Mouse (Mus musculus) layer of hippocampus, adult 11-12 months (tissue): ENCODE results near the gene Tshz2.
"Not testable (repeated sequence)": the region's sequence is repeated elsewhere in the genome, so short reads cannot be mapped to it uniquely, and the experiment has no call there.

Source experiments
- DNase-seq: peaks from one replicate; pipeline ENCODE4 v3.0.0; 2022; ENCODE audit warnings: low spot score

Gene Tshz2

DNA sequence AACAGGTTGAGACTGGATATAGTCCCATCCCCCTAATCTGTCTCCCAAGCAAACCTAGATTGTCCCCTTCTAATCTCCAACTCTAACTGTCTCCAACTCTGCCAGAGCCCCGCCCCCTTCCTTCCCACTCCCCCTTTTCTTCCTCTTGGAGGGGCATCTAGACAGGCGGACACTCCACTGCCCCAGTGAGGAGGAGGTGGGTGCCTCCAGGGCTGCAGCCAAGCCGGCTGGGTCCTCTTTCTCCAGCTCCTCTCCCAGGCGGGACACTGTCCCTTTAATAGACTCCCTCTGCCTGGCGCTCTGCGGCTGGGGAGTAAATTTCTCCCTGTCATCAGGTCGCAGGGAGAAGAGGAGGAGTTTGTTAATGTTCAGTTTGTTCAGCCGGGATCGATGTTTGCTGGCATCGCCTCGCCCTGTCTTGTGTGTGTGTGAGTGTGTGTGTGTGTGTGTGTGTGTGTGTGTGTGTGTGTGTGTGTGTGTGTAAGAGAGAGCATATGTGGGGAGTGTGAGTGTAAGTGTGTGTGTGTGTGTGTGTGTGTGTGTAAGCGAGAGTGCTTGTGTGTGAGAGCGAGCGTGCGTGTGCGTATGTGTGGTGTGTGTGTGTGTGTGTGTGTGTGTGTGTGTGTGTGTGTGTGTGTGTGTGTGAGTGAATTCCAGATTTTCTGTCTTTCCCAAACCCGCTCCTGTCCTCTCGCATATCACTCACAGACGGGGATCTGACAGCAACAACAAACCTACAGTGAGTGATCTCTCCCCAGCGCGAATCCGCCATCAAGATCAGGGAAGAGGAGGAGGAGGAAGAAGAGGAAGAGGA is at the start of gene Tshz2:
Gene Tshz2, plus strand, starts transcription at position 676 of the 814 bp plus-strand sequence.
- DNase-seq = no peak

DNA sequence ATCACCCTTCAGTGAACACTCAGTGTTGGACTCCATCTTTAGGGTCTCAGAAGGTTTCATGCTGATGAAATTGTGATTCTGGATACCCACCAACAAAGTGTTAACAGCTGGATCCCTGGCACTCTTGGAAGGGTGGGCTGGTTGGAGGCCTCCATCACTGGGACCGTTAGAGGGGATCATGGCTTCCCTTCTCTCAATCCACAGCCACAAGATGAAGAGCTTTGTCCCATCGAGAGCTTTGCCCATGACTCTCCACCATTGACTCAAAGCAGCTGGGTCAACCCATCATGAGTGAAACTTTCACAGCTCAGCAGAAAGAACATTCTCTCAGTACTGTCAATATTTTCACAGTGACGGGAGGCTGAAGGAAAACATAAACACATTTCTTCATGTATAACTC is 49.3 kb upstream of the Tshz2 start:
- no peak for DNase-seq

DNA sequence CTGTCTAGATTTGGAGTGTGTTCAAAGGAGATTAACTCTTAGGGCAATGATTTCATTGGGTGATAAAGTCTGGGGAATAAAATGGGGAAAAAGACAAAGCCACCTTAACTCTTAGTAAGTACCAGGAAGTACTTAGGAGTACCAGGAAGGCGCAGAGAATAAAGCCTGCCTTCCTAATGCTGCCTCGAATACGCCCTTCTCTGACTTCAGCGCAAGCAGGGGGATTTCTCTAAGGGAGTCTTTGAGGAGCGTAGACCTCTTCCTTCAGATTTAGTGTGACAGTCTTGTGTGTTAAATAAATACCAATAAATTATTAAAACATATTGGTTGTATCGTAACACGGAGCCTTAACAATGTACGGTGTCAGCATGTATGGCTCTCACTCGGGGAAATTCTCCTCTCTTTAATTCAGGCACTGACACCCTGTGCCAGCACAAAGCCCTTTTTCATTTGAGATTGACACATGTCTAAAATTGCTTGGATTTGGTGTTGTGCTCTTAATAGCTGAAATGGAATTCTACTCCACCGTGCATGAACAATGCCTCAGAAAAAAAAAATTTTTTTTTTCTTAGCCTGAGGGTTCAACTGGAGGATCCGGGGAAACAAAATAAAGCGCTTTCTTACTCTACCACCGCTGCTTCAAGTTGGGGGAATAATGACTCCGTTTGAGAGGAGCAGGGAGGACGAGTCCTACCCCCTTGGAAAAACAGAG is 47.9 kb upstream of the Tshz2 start:
- no peak for DNase-seq

DNA sequence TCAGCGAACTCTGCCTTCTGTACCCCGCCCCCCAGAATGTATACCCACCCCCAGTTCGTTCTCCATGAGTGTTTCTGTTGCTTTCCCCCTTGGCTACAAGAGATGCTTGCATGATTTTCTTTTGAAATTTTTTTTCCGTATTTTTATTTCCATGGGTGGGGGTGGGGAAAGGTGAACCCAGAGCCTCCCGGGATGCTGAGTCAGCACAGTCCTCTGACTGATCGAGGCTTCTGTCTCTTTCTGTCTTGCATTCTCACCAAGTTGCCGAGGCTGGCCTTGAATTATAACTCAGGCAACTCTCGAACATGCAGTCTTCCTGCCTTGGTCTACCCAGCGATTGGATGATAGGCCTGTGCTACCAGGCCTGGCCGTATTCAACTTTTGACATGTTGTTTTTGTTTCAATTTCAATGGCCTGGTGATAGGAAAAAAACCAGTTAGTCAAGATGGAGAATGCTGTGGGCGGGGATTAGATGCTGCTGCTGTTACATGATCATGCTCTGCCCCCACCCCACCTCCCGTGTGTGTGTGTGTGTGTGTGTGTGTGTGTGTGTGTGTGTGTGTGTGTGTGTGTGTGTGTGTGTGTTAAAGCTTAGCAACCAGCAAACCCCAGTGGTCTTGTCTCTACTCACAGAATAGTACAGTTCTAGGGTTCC is 47.1 kb upstream of the Tshz2 start:
- no peak for DNase-seq

DNA sequence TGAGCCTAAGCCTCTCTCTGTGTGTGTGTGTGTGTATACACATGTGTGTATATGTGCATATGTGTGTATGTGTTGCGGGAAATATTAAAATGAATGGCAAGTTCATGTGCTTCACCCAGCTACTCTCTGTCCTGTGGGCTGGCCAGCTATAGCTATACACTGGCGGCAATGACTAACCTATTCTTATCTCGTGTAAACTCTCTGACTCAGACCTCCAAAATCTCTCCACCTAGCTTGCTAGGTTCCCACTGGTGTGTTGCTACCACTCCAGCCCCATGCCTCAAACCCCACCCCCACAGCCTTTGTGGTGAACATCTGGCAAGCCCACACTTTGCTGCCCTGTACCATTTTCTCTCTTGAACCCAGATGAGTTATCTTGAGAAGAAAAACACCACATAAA is 46.1 kb upstream of the Tshz2 start:
- DNase-seq = no peak

DNA sequence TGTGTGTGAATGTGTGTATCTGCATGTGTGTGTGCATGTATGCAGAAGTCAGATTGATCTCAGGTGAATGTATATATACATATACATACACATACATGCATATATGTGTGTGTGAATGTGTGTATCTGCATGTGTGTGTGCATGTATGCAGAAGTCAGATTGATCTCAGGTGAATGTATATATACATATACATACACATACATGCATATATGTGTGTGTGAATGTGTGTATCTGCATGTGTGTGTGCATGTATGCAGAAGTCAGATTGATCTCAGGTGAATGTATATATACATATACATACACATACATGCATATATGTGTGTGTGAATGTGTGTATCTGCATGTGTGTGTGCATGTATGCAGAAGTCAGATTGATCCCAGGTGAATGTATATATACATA is 45.2 kb upstream of the Tshz2 start, which contains the start of gene Gm11011:
Gene Gm11011, minus strand, starts transcription at position 101 of the 400 bp plus-strand sequence.
- DNase-seq = not testable (repeated sequence)

DNA sequence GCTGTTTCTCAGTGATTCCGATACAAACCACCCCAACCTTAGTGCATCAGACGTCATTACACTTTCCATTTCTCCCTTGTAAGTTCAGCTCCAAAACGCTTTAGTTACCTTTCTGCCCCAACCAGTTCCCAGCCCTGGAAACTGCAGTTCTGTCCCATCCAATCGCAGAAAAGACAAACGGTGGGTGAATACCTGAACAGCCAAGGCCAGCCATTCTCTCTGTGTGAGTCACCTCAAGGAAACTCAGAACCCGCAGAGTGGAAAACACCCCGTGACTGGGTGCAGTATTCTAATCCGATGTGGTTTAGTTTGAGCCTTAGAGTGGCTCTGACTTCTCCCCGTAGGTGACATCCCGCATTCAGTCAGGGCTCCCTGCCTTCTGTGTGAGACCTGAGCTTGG is 43.1 kb upstream of the Tshz2 start:
- no peak for DNase-seq

DNA sequence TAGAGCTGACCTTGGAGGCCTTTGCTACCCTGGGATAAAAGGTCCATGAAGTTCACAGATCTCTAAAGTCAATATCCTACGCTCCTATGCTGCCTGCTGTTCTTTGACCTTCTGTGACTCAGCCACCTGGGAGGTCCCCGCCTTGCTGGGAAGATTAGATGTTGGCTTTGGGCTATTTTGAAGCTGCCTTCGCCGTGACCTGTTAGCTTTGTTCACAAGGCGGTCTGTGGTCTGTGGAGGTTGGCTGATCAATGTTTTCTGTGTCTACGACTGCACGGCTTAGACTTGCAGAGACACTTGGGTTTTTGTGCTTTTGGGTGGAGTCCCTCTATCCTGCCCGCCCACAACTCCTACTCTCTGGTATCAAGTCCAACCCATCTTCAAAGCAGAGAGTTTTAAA is 42.4 kb upstream of the Tshz2 start:
- DNase-seq = no peak

DNA sequence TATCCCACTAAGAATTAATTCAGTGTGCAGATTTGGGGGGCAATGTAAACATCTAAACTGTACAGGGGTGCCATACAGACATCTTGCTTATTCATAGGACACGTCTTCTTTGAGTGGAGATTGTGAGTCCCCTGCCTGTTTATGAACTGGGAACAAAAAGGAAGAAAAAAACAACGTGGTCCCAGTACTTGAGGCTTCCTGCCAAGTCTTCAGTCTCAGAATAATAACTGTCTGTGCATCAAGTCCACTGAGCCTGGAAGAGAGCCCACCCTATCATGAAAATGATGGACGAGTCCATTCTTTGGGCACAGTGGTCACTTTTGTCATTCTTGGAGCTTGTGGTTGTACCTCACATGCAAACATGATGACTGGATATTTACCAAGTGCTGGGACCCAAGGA is 39.1 kb upstream of the Tshz2 start:
- no peak for DNase-seq

DNA sequence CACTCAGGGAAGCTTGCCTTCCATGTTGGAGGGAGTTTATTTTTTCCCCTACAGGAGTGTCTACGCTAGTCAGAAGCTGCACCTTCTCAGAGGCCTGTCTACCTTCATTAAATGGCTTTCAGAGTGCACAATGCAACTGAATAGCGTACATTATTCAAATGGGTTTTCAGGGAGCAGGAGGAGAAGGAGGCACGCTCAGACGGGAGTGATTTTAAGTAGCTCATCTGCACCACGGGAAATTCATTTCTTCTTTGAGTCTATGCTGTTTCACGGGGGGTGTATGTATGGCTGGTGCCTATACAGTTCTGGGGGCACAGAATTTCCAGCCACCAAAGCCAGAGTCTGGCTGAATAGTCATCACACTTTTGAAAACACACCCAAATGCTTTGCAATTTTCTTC is 35.5 kb upstream of the Tshz2 start:
- DNase-seq = no peak

DNA sequence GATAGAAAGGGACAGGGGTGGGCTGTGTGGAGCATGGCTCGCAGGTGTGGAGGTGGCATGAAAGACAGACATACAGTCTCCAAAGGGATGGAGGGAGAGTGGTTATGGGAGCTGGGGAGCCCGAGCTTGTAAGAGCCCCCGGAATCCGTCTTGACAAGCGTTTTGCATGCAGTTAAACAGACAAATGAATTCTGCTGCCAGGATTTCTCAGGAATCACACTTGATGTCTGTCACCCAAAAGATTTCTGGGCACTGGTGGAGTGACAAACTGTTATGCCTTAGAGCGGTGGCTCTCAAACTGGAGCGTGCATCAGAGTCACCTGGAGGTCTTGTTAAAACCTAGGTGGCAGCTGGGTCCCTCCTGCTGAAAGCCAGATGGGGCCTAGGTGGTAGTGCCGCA is 34.8 kb upstream of the Tshz2 start:
- no peak for DNase-seq

DNA sequence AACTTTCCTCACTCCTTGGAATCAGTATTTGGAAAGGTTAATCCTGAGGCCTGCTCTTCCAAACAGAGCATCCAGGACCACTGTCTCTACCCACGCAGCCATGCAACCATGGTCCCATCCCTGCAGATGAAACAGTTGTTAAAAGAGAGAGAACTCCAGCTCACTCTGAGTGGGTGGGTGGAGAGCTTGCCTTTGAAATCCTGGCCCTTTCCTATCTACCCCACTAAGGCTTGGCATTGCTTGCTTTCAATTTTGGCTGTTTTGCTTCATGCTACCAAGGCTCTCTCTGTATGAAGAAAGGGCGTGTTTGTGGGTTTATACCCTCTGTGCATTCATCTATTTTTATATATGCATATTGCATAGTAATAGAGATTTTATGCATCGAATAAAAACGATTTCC is 33.2 kb upstream of the Tshz2 start:
- DNase-seq = no peak

DNA sequence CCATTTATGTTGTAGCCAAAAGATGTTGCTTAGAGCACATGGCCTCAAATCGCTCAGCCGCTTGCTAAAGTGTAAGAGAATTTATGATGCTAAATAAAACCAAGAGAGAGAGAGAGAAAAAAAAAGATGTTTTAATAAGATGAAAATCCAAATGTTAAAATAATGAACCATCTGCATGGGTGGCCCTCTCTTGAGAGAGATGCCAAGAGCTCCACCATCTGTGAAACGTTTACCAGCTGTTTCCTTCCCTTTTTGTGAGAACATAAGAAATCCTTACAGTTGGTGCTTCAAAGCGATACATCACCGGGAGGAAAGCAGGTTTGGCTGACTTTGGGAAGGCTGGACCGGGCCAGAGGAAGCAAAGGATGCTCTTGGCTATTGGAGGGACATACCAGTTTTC is 32.6 kb upstream of the Tshz2 start:
- peak; percentile 73 for DNase-seq

DNA sequence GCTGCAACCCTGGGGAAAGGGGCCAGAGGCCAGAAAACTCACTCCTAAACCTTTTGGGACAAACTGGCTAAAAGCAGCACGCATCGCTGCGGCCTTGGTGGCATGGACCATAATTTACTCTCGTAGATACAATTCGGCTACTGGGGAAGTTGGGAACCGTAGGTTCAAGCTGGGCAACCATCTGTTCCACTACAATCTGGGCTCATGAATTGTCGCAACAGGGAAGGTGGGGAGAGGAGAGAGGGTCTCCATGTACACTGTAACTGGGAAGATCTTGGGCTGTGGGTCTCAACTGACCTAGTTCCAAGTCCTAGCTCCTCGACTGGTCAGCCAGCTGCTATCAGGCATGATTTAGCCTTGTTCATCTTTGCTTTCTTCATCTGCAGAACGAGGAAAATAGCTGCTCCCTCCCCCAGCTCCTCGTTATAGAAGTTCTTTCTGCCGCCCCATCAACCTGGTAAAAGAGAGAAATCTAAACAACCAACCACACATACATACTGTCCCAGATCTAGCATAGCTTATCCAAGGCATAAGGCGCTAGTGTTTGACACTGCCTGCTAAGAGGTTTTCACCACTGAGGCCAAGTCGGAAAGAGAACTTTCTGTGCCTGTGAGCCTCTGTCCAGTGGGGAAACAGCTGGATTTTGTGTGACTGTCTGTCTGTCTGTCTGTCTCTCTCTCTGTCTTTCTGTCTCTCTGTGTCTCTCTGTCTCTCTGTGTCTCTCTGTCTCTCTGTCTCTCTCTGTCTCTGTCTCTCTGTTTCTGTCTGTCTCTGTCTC is 25.7 kb upstream of the Tshz2 start:
- DNase-seq = no peak

DNA sequence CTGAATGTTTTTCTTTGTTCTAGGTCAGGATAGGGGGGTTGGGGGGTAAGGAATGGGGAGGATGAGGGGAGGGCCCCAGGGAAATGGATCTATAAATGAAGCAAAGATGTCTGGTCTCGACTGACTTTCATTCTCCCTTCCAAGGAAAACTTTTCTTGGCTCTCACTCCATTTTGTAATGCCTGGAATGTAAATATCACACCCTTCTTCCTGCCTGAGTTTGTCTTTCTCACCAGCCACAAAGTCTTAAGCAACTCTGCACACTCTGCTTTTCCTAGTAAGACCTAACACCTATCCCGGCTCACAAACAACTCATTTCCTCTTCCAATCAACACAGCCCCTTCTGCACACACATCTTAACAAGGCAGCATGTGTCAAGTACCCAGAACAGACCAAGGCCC is 25.0 kb upstream of the Tshz2 start:
- DNase-seq = no peak

DNA sequence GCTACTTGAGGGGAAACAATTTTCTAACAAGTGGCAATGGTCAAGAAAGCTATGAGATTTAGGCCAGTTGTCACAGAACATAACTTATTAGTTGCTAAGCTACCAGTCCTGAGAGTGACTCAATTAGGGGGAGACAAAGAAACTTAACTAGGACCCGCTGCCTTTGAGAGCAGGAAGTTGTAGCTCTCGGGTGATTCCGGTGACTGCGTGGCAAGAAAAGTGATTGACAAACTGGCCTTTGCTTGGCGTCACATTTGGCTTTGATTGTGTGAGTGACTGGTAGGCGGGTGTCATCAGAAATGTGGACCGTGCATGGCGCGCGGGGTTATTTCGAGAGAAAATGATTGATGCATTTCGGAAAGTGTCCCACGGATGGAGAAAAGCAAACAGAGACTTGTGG is 22.9 kb upstream of the Tshz2 start:
- DNase-seq = no peak

DNA sequence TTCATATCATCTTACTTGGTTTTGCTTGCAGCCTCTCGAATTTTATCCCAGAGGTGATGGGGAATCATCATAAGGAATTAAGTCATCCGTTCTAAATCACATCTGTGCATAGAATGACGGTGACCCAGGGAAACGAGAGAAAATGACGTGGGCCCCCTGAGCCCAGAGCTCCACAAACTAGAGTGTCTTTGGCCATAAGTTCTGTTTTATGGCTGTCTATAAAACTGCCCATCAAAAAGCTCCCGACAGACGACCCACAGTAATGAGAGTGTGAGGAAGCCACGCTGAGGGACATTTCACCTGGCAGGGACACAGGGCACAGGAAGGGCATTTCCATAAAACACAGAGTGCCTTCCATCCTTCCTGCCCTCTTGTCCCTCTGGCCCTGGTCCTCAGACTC is 21.9 kb upstream of the Tshz2 start:
- no peak for DNase-seq

DNA sequence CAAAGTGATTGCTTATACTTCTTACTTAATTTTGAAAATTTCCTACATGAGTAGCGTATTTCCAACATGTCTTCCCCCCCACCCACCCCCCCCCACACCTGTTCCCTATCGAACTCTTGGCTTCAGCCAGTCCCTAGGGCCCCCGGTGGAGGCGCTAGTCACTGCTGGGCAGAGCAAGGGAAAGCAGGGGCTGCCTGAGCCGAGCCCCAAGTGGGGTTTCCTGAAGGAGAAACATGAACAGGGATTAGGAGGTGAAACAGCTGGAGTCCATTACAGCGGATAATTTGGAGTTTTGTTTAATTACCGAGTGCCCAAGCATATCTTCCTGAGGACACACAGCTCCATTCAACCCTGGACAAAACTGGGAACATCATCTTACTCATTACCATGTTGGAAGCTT is 21.3 kb upstream of the Tshz2 start:
- DNase-seq = no peak

DNA sequence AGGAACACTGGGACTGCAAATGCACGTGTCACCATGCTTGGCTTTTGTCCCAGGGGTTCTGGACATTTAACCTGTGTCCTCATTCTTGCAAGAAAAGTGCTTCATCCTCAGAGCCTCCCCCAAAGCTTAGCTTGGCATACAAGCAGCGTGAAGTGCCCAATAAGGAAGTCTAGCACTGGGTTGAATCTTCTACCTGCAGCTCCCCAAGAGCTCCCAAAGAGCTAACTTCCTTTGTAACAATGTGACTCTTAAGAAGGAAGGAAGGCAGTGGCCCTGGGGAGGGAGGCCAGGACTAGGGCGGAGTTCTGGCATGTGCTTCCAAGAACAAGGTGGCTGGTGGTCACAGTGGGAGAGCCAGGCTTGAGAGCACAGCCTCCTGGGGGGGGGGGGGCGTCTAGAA is 18.1 kb upstream of the Tshz2 start:
- DNase-seq = no peak

DNA sequence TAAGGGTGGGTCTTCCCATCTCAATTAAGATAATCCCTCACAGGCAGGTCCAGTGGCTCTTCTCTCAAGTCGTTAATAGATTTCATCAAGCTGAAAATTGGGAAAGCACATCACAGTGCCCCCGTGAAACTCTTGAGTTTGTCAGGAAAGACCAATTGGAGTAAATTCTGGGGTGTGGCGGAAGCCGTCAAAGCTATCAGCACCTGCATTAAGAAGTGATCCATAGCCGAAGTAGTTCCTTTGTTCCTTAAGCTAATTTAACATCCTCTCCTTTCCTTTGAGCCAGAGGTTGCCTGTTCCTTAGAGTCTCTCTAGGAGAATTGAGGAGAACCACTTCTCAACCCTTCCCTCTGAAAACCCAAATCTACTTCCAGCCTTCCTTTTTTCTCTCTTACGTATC is 16.8 kb upstream of the Tshz2 start:
- DNase-seq = no peak

DNA sequence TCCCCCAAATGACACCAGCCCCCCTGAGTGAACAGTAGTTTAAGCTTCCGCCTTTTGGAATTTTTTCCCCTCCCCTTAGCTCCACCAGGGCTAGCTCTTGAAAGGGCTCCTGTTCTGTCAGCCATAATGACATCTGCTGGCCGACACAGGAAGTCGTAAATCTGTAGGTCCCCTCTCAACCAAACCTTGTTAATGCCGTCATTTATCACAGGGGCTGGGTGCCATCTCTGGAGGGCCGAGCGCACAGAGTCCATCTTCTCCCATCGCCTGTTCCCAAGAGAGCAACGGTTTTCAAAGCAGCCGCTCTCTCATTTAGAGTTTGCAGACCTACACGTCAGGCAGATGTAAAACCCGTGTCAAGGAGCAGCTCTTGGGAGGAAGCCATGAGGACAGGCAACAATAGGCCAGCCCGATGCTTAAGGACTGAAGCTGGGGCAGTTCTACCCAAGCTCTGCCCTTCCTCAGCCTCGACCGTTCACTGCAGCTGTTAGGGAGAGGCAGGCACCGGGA is 11.6 kb upstream of the Tshz2 start:
- DNase-seq = no peak

DNA sequence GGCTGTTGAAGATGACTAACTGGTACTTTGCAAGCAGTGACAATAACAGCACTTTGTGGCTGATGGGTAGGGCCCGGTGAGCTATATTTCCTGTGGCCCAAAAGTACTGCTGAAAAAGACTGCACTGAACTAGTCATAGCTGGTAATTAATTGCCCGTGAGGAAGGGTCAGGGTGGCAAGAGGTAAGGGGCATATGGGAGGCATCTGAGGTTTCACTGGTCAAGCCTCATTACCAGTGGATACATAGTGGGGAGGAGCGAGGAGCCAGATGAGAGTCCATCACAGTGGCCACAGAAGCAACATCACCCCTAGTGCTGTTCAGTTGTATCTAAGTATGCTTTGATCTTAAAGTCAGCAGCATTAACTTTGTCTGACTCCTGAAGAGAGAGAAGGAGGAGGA is 2.7 kb upstream of the Tshz2 start:
- DNase-seq = no peak
